Comparison of ENCODE assay signal across 17 mouse cellular contexts in the genomic region with DNA sequence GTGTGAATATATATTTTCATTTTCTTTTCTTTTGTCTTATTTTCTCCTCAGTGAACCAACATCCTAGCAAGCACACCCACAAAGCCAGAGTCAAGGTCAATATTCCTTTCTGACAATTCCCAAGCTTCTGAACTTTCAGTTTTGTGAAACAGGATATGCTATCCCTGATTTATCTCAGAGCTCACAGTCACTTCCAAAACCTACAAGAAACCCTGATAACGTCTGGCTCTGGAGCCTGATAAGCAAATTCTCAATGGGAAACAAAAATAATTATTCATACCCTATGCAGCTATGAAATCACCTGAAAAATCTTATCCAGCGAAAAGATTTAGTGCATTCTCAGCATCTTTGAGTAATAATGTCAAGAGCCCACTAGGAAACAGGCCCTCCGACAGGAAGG.
"Had no signal": no experiment of that assay in that cellular context is flagged by ENCODE, and none has a peak within 500 bp of the region (broad histone marks: within the 10 kb centered on the region; RNA-seq: fewer than 3 reads in every experiment).

No protein-coding gene starts in this region.

- H3K36me3 ChIP-seq: lung, embryonic 15.5 days; midbrain, embryonic 12.5 days; midbrain, embryonic 15.5 days; neural tube, embryonic 12.5 days; stomach, embryonic 15.5 days had no signal

- H3K9me3 ChIP-seq: lung, embryonic 15.5 days; megakaryocyte, embryonic 14.5 days; midbrain, embryonic 12.5 days; midbrain, embryonic 15.5 days; neural tube, embryonic 12.5 days; stomach, embryonic 15.5 days had no signal

- H3K4me3 ChIP-seq: lung, embryonic 15.5 days; megakaryocyte, embryonic 14.5 days; midbrain, embryonic 12.5 days; midbrain, embryonic 15.5 days; neural tube, embryonic 12.5 days; stomach, embryonic 15.5 days had no signal

- DNase-seq: liver, postnatal 0 days; lung, adult 2 months; lung, postnatal 14 days; lung, postnatal 36 days; right cerebral cortex, postnatal 14 days; thymus, adult 2 months; thymus, postnatal 25 days; thymus, postnatal 4 days had no signal

- H3K4me2 ChIP-seq: lung, embryonic 15.5 days; midbrain, embryonic 12.5 days; midbrain, embryonic 15.5 days; neural tube, embryonic 12.5 days; stomach, embryonic 15.5 days had no signal

- ATAC-seq: liver, postnatal 0 days; lung, postnatal 0 days; midbrain, embryonic 15.5 days had no signal

- H3K27ac ChIP-seq: lung, embryonic 15.5 days; macrophage; midbrain, embryonic 12.5 days; midbrain, embryonic 15.5 days; neural tube, embryonic 12.5 days; stomach, embryonic 15.5 days; stomach, postnatal 0 days had no signal

- H3K9ac ChIP-seq: liver, postnatal 0 days; lung, embryonic 15.5 days; midbrain, embryonic 12.5 days; midbrain, embryonic 15.5 days; neural tube, embryonic 12.5 days; stomach, embryonic 15.5 days had no signal

- H3K27me3 ChIP-seq: lung, embryonic 15.5 days; megakaryocyte, embryonic 14.5 days; stomach, embryonic 15.5 days had no signal
